Mouse (Mus musculus) forebrain, embryonic 11.5 days (tissue): ENCODE results near the gene Elob. TPM values are rescaled to one million over a fixed set of nuclear protein-coding genes. Genes with fewer than 3 reads are reported as not detected.

Experiments
- ATAC-seq: fragments of 200-750 bp; cut with Nextera tagmentation; replicated peaks from 2 replicates; pipeline ENCODE4 v1.8.0; 2017; ENCODE audit warnings: moderate TSS enrichment; ENCODE audit not compliant: low FRiP score
- DNase-seq: peaks from one replicate; pipeline ENCODE4 v3.0.0-alpha.2; 2017; ENCODE audit warnings: low spot score
- H3K27ac ChIP-seq: fragments of 300-500 bp; sonication (generic); 2 replicates; pipeline ENCODE4 v1.5.1; 2014; ENCODE audit warnings: low read depth, low read length
- H3K27me3 ChIP-seq: fragments of 300-500 bp; sonication (generic); 2 replicates; pipeline ENCODE4 v1.6.1; 2014; ENCODE audit warnings: mild to moderate bottlenecking, low read length, mixed read lengths; ENCODE audit not compliant: control insufficient read depth, insufficient read depth
- H3K36me3 ChIP-seq: fragments of 300-500 bp; sonication (generic); 2 replicates; pipeline ENCODE4 v1.6.1; 2014; ENCODE audit warnings: mild to moderate bottlenecking, low read length, moderate library complexity, mixed read lengths; ENCODE audit not compliant: control insufficient read depth, insufficient read depth
- H3K4me1 ChIP-seq: fragments of 300-500 bp; sonication (generic); replicated peaks from 2 replicates; pipeline ENCODE4 v1.6.1; 2014; ENCODE audit warnings: low read length, mixed read lengths; ENCODE audit not compliant: control insufficient read depth, insufficient read depth
- H3K4me2 ChIP-seq: fragments of 300-500 bp; sonication (generic); 2 replicates; pipeline ENCODE4 v1.6.1; 2014; ENCODE audit warnings: low read depth, mild to moderate bottlenecking, low read length, moderate library complexity, mixed read lengths; ENCODE audit not compliant: severe bottlenecking
- H3K4me3 ChIP-seq: fragments of 300-500 bp; sonication (generic); 2 replicates; pipeline ENCODE4 v1.5.1; 2014; ENCODE audit warnings: low read depth, low read length
- H3K9ac ChIP-seq: fragments of 300-500 bp; sonication (generic); 2 replicates; pipeline ENCODE4 v1.6.1; 2014; ENCODE audit warnings: low read length
- H3K9me3 ChIP-seq: fragments of 300-500 bp; sonication (generic); 2 replicates; pipeline ENCODE4 v1.6.1; 2016; ENCODE audit warnings: low read length, mixed read lengths; ENCODE audit not compliant: control insufficient read depth
- WGBS: fragments of 180-500 bp; shearing (Covaris S2); extraction: QIAGEN DNeasy Blood & Tissue Kit; methylation state at CpG from one replicate; pipeline ENCODE4 v1.1.7; 2014; 5-methylcytosine and 5-hydroxymethylcytosine counted together
- polyA plus RNA-seq: library from polyadenylated mRNA; unstranded; fragments of >200 nt; fragmentation: Nextera tagmentation; extraction: Ambion mirVana; gene quantifications from 2 replicates; pipeline ENCODE4 v1.2.1, GENCODE M21; 2014

The Elob gene
- polyA plus RNA-seq, 1 experiment from 2014 or later, result 1,041 TPM

DNA sequence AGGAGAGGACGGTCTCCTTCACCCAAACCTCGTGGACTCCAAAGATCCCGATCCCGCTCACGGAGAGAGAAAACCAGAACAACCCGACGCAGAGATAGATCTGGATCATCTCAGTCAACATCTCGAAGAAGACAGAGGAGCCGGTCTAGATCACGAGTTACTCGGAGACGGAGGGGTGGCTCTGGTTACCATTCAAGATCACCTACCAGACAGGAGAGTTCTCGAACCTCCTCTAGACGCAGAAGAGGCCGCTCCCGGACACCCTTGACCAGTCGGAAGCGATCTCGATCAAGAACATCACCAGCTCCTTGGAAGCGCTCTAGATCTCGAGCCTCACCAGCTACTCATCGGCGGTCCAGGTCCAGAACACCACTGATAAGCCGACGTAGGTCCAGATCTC is 9.7 kb downstream of the Elob start:
- Histone ChIP-seq H3K27me3 (no peaks in the 10 kb centered on the region), H3K4me2 (no peak overlapping the region), H3K36me3 (peaks cover 84% of the 10 kb centered on the region), H3K27ac (no peak overlapping the region), H3K9ac (no peak overlapping the region), H3K4me3 (no peak overlapping the region), H3K4me1 (no peaks in the 10 kb centered on the region), H3K9me3 (peaks cover 21% of the 10 kb centered on the region)
- ATAC-seq (no peak), DNase-seq (no peak)
- 98% methylated on average over 25 of the region's 25 CpGs for WGBS

DNA sequence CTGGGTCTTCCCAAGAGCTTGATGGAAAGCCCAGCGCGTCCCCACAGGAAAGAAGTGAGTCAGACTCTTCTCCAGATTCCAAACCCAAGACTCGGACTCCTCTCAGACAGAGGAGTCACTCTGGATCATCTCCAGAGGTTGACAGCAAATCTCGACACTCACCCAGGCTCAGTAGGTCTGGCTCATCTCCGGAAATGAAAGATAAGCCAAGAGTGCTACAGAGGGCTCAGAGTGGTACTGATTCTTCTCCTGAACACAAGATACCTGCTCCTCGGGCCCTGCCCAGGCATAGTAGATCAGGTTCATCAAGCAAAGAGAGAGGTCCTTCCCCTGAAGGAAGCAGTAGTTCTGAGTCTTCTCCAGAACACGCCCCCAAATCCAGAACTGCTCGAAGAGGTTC is 10.4 kb downstream of the Elob start:
- DNase-seq (no peak), ATAC-seq (no peak)
- H3K4me2 ChIP-seq, result no peak overlapping the region
- H3K36me3 ChIP-seq, result peaks cover 85% of the 10 kb centered on the region
- 96% methylated on average over 8 of the region's 8 CpGs for WGBS
- no peak overlapping the region for H3K4me3 ChIP-seq
- no peak overlapping the region for H3K9ac ChIP-seq
- peaks cover 21% of the 10 kb centered on the region for H3K9me3 ChIP-seq
- no peak overlapping the region for H3K27ac ChIP-seq
- H3K27me3 ChIP-seq, result no peaks in the 10 kb centered on the region
- H3K4me1 ChIP-seq, result no peaks in the 10 kb centered on the region

DNA sequence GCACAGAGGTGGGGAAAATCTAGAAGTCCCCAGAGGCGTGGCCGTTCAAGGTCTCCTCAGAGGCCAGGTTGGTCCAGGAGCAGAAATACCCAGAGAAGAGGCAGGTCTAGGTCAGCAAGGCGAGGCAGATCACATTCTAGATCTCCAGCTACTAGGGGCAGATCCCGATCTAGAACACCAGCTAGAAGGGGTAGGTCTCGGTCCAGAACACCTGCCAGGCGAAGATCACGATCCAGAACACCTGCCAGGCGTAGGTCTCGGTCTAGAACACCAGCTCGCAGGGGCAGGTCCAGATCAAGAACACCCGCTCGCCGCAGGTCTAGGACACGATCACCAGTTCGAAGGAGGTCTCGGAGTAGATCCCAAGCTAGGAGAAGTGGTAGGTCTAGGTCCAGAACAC is 13.3 kb downstream of the Elob start:
- peaks cover 21% of the 10 kb centered on the region for H3K9me3 ChIP-seq
- no peak for ATAC-seq
- H3K4me2 ChIP-seq, result no peak overlapping the region
- WGBS, result 97% methylated on average over 16 of the region's 16 CpGs
- H3K4me3 ChIP-seq, result no peak overlapping the region
- H3K27ac ChIP-seq, result no peak overlapping the region
- no peaks in the 10 kb centered on the region for H3K27me3 ChIP-seq
- H3K4me1 ChIP-seq, result no peaks in the 10 kb centered on the region
- no peak overlapping the region for H3K9ac ChIP-seq
- H3K36me3 ChIP-seq, result peaks cover 81% of the 10 kb centered on the region
- no peak for DNase-seq

DNA sequence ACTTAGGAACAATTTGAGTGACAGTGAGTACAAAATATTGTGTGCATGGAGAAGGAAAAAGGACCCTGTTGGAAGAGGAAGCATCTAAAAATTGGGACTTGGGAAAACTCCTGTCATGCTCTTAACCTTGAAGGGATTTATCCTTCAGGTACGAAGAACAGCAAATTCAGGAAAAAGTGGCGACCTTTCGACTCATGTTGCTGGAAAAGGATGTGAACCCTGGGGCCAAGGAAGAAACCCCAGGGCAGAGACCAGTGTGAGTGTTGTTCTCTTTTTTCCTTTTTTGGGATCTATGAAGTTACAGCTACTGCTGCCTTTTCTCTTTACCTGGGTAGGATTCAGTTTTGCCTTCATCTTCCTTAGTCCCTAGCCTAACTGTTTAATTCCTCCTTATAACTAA is 21.0 kb downstream of the Elob start:
- Histone ChIP-seq H3K4me1 (peaks cover 10% of the 10 kb centered on the region; the same call in 1 of the 2 replicates), H3K27ac (no peak overlapping the region), H3K36me3 (peaks cover 27% of the 10 kb centered on the region; the same call in 1 of the 2 replicates), H3K4me2 (no peak overlapping the region), H3K4me3 (no peak overlapping the region), H3K9ac (no peak overlapping the region), H3K9me3 (no peaks in the 10 kb centered on the region), H3K27me3 (no peaks in the 10 kb centered on the region)
- ATAC-seq, result no peak
- no peak for DNase-seq
- 94% methylated on average over 3 of the region's 3 CpGs for WGBS

DNA sequence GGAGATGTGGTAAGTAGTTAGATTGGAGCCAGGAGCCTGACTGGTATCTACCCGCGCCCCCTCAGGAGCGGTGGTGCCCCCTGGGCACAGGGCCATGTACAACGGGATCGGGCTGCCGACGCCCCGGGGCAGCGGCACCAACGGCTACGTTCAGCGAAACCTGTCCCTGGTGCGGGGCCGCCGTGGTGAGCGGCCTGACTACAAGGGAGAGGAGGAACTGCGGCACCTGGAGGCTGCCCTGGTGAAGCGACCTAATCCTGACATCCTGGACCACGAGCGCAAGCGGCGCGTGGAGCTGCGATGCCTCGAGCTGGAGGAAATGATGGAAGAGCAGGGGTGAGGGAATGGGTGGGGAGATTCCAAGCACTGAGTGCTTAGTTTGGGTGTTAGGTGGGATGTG is 22.1 kb downstream of the Elob start:
- Histone ChIP-seq H3K4me2 (no peak overlapping the region), H3K27me3 (no peaks in the 10 kb centered on the region), H3K27ac (no peak overlapping the region), H3K9me3 (no peaks in the 10 kb centered on the region), H3K36me3 (peaks cover 20% of the 10 kb centered on the region; the same call in 1 of the 2 replicates), H3K4me3 (no peak overlapping the region), H3K4me1 (peaks cover 12% of the 10 kb centered on the region), H3K9ac (no peak overlapping the region)
- no peak for ATAC-seq
- no peak for DNase-seq
- 88% methylated on average over 25 of the region's 25 CpGs for WGBS

DNA sequence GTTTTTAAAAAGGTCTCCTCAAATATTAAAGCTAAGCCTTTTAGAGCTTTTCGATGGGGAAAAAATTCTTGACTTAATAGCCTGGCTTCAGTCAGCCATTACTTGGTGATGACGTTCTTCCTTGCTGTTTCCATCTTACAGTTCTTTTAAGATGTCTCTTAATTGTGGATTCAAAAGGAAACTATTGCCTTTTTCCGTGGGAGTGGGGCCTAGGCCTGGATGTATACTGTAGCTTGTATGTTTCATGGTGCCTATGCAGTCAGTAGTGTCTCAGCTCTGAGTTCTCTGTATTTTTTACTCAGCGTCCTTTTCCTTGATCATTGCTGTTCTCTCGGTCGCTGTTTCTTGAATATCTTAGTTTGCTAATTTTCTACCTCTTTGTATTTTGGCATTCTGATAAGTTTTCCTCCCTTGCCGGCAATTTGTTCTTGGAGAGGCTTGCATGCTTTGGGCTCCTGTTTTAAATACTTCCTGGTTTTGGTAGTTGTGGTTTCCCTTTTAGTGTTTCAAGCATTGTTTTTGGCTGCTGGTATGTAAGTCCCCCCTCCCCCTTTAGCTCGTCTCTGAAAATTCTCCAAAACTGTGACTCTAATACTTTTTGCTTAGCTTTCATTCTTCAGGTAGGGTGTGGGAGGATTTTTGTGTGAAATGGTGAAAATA is 24.4 kb downstream of the Elob start:
- DNase-seq, result no peak
- ATAC-seq, result no peak
- no peaks in the 10 kb centered on the region for H3K27me3 ChIP-seq
- H3K9me3 ChIP-seq, result no peaks in the 10 kb centered on the region
- peak overlapping the region; percentile 78 for H3K4me2 ChIP-seq
- peaks cover 12% of the 10 kb centered on the region for H3K4me1 ChIP-seq
- no peak overlapping the region for H3K27ac ChIP-seq
- 11% methylated on average over 8 of the region's 8 CpGs for WGBS
- H3K36me3 ChIP-seq, result peaks cover 10% of the 10 kb centered on the region; the same call in 1 of the 2 replicates
- peak overlapping the region; percentile 95 for H3K9ac ChIP-seq
- peak overlapping the region; percentile 98 for H3K4me3 ChIP-seq

DNA sequence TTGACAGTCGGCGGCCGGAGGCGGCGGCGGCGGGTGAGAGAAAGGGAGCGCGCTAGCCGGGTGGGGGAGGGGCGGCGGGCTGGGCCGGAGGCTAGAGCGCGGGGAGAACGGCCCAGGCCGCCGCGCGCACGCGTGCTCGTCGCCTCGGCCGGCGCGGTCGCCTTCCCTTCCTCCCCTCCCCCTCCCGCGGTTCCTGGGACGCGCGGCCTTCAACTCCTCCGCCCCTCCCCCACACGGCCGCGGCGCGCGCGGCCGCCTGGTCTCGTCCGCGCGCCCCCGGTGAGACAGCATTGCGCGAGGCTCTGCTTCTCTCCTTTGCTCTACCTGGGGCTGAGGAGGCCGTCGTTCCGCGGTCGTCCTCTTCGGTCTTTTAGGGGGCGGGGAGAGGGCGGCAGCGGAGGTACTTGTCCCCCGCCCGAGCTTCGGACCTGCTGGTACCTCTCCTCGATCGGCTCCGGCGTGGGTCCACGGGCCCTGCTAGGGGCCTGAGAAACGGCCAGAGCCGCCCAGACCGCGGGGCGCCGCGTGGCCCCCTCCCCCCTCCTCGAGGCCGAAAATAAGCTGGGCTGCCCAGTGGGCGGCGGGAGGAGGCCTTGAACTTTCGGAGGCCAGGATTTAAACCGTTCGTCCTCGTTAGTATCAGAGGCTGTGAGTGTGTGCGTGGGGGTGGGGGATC is 25.4 kb downstream of the Elob start:
- Histone ChIP-seq H3K9me3 (no peaks in the 10 kb centered on the region), H3K4me2 (peak overlapping the region; percentile 78), H3K9ac (peak overlapping the region; percentile 95), H3K36me3 (peaks cover 6% of the 10 kb centered on the region; the same call in 1 of the 2 replicates), H3K4me3 (peak overlapping the region; percentile 98), H3K27me3 (no peaks in the 10 kb centered on the region), H3K27ac (peak overlapping the region; percentile 95), H3K4me1 (peaks cover 12% of the 10 kb centered on the region)
- peak; percentile 70 for ATAC-seq
- peak; percentile 95 for DNase-seq
- WGBS, result under 1% methylated on average over 64 of the region's 83 CpGs

DNA sequence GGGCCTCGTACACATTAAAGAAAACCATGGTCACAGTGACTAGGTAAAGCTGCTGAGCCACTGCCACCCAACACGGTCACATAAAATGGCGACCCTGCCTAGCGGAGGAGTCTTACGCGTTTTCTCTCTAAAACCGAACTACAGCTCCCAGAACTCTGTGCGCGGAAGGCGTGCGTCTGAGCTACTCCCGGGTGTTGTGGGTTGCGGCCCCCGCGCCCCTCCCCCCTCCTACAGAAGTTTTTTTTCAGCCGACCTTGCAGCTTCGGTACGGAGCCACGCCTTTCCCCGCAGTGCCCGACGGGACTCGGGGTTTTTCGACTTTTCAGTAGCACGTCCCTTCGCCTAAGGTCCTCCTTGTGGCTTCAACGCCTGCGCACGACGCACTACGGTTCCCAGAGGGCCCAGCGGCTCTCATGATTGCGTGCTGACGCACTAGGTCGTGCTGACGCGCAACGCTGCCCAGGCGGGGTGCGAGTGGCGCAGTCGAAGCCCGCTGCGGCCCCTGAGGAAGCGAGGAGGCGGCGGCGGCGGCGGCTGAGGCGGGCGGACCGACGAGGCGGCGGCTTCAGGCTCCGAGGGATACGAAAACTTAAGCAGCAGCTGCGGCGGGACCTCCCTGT is 26.1 kb downstream of the Elob start:
- Histone ChIP-seq H3K9ac (peak overlapping the region; percentile 95), H3K27ac (peak overlapping the region; percentile 95), H3K9me3 (no peaks in the 10 kb centered on the region), H3K4me1 (peaks cover 12% of the 10 kb centered on the region), H3K36me3 (peaks cover 3% of the 10 kb centered on the region; the same call in 1 of the 2 replicates), H3K4me3 (peak overlapping the region; percentile 98), H3K27me3 (no peaks in the 10 kb centered on the region), H3K4me2 (peak overlapping the region; percentile 55)
- peak; percentile 98 for DNase-seq
- WGBS, result under 1% methylated on average over 60 of the region's 60 CpGs
- peak; percentile 99 for ATAC-seq
